Mouse (Mus musculus) c-Kit-positive CD71-positive TER-119-positive erythroid progenitor cells, embryonic 14.5 days (primary cell): ENCODE measurements around the gene Mfsd6l.

ENCODE experiments used
- DNase-seq: peaks from one replicate; pipeline ENCODE4 v3.0.0-alpha.2; 2013; ENCODE audit warnings: low spot score

The Mfsd6l gene

GRCm38 (mm10) chr11:68602200-68602931, 46.4 kb downstream of the Mfsd6l start:
- DNase-seq: no peak

- DNase-seq: no peak
Measured at GRCm38 (mm10) chr11:68607046-68607445, 51.1 kb downstream of the Mfsd6l start.
